ENCODE assay signal across 9 mouse cellular contexts in genomic region chr8:74930731-74931130, GRCm38 (mm10). TPM values are rescaled to one million over a fixed set of nuclear protein-coding genes. Genes with fewer than 3 reads are reported as not detected.
DNase-seq lines count a peak whose midpoint lies in the region; ATAC-seq and TF ChIP-seq lines count a peak whose summit lies in the region.
"Had no signal": no experiment of that assay in that cellular context is flagged by ENCODE, and none has a peak within 500 bp of the region (broad histone marks: within the 10 kb centered on the region; RNA-seq: fewer than 3 reads in every experiment).

No protein-coding gene starts in this region.

- H3K36me3 ChIP-seq in kidney, embryonic 15.5 days, result no peaks in the 10 kb centered on the region
- H3K36me3 ChIP-seq in ES-Bruce4 (ENCODE audit: control insufficient read depth, insufficient read depth, low read length, poor library complexity, severe bottlenecking), result no peaks in the 10 kb centered on the region
- no peaks in the 10 kb centered on the region for H3K36me3 ChIP-seq in embryonic facial prominence, embryonic 14.5 days (ENCODE audit: control insufficient read depth, insufficient read depth, low read length)
- no peaks in the 10 kb centered on the region for H3K36me3 ChIP-seq in neural tube, embryonic 11.5 days (ENCODE audit: control insufficient read depth, insufficient read depth, low read length)

- H3K9ac ChIP-seq in kidney, embryonic 15.5 days, result no peak overlapping the region
- no peak overlapping the region for H3K9ac ChIP-seq in ES-Bruce4 (ENCODE audit: low read depth, poor library complexity, severe bottlenecking)
- H3K9ac ChIP-seq in embryonic facial prominence, embryonic 14.5 days (ENCODE audit: low read depth, low read length), result no peak overlapping the region
- H3K9ac ChIP-seq in neural tube, embryonic 11.5 days (ENCODE audit: low read length), result no peak overlapping the region

- TF ChIP-seq POLR2A in ES-Bruce4 (IDR thresholded peaks at IDR 0.05; ENCODE audit: insufficient read depth, low read length), result no peak

- no peaks in the 10 kb centered on the region for H3K4me1 ChIP-seq in kidney, embryonic 15.5 days
- no peaks in the 10 kb centered on the region for H3K4me1 ChIP-seq in ES-Bruce4 (ENCODE audit: control insufficient read depth, insufficient read depth, low read length)
- H3K4me1 ChIP-seq in embryonic facial prominence, embryonic 14.5 days (ENCODE audit: control insufficient read depth, insufficient read depth, low read length), result no peaks in the 10 kb centered on the region
- H3K4me1 ChIP-seq in neural tube, embryonic 11.5 days (ENCODE audit: control insufficient read depth, insufficient read depth, low read length), result no peaks in the 10 kb centered on the region

- no peak for ATAC-seq in kidney, embryonic 15.5 days (replicated peaks; ENCODE audit: low FRiP score)
- no peak for ATAC-seq in embryonic facial prominence, embryonic 14.5 days (ENCODE audit: low read depth)
- ATAC-seq in neural tube, embryonic 11.5 days (ENCODE audit: insufficient read depth, low FRiP score, low TSS enrichment), result peak; percentile 36; the same call in 1 of the 2 replicates

- H3K27ac ChIP-seq in kidney, embryonic 15.5 days, result no peak overlapping the region
- no peak overlapping the region for H3K27ac ChIP-seq in ES-Bruce4 (ENCODE audit: insufficient read depth, low read length)
- H3K27ac ChIP-seq in embryonic facial prominence, embryonic 14.5 days (replicated peaks; ENCODE audit: low read depth, low read length), result no peak overlapping the region
- H3K27ac ChIP-seq in neural tube, embryonic 11.5 days (ENCODE audit: low read depth, low read length), result no peak overlapping the region
- H3K27ac ChIP-seq: macrophage had no signal

- DNase-seq in kidney, adult 11 months, result peak; percentile 16
- DNase-seq in brain, adult 2 months (ENCODE audit: low read depth, low spot score), result peak; percentile 77
- DNase-seq in embryonic facial prominence, embryonic 14.5 days (ENCODE audit: low spot score), result peak; percentile 51
- DNase-seq in kidney, postnatal 36 days, result peak; percentile 40 to 42
- DNase-seq in neural tube, embryonic 11.5 days (ENCODE audit: low spot score), result peak; percentile 39
- no peak for DNase-seq in right cerebral cortex, postnatal 25 days

- WGBS in kidney, embryonic 15.5 days, result 18% methylated on average over 3 of the region's 3 CpGs
- 20% methylated on average over 3 of the region's 3 CpGs for WGBS in embryonic facial prominence, embryonic 14.5 days
- 24% methylated on average over 3 of the region's 3 CpGs for WGBS in neural tube, embryonic 11.5 days

- no peaks in the 10 kb centered on the region for H3K9me3 ChIP-seq in kidney, embryonic 15.5 days (replicated peaks)
- no peaks in the 10 kb centered on the region for H3K9me3 ChIP-seq in ES-Bruce4 (replicated peaks; ENCODE audit: control insufficient read depth, insufficient read depth, low read length, poor library complexity, severe bottlenecking)
- H3K9me3 ChIP-seq in embryonic facial prominence, embryonic 14.5 days (ENCODE audit: control insufficient read depth, low read length), result no peaks in the 10 kb centered on the region
- H3K9me3 ChIP-seq in neural tube, embryonic 11.5 days (ENCODE audit: control insufficient read depth, low read length), result no peaks in the 10 kb centered on the region

- H3K27me3 ChIP-seq in kidney, embryonic 15.5 days, result no peaks in the 10 kb centered on the region
- H3K27me3 ChIP-seq in ES-Bruce4 (ENCODE audit: control insufficient read depth, insufficient read depth, low read length, poor library complexity, severe bottlenecking), result no peaks in the 10 kb centered on the region
- H3K27me3 ChIP-seq in embryonic facial prominence, embryonic 14.5 days (replicated peaks; ENCODE audit: control insufficient read depth, insufficient read depth, low read length), result no peaks in the 10 kb centered on the region
- no peaks in the 10 kb centered on the region for H3K27me3 ChIP-seq in neural tube, embryonic 11.5 days (ENCODE audit: control insufficient read depth, insufficient read depth, low read length)

- TF ChIP-seq CTCF in ES-Bruce4 (IDR thresholded peaks at IDR 0.05; ENCODE audit: low read depth, low read length), result peak; percentile 71

- no peak overlapping the region for H3K4me2 ChIP-seq in kidney, embryonic 15.5 days
- no peak overlapping the region for H3K4me2 ChIP-seq in embryonic facial prominence, embryonic 14.5 days (ENCODE audit: low read depth, low read length)
- no peak overlapping the region for H3K4me2 ChIP-seq in neural tube, embryonic 11.5 days (ENCODE audit: low read depth)

- no peak overlapping the region for H3K4me3 ChIP-seq in kidney, embryonic 15.5 days (replicated peaks)
- no peak overlapping the region for H3K4me3 ChIP-seq in ES-Bruce4 (ENCODE audit: low read depth, low read length)
- H3K4me3 ChIP-seq in embryonic facial prominence, embryonic 14.5 days (ENCODE audit: low read depth, low read length), result no peak overlapping the region
- H3K4me3 ChIP-seq in neural tube, embryonic 11.5 days (ENCODE audit: low read depth, low read length), result no peak overlapping the region

- no peak for TF ChIP-seq EP300 in ES-Bruce4 (IDR thresholded peaks at IDR 0.05; ENCODE audit: insufficient read depth, low read depth, low read length)

RNA-seq across cellular contexts. Expression of gene Isx, which starts 57.8 kb away (rescaled TPM):
- 0.32 TPM in 1 of 2 replicates, not detected in the other for polyA plus RNA-seq in kidney, embryonic 15.5 days (2015; fragmentation: Nextera tagmentation; extraction: Ambion mirVana)
- polyA plus RNA-seq in ES-Bruce4 (2011; ENCODE audit: insufficient read depth, insufficient read length, low read depth, missing spikeins), result not detected in 2 replicates
- not detected in 2 replicates for polyA plus RNA-seq in embryonic facial prominence, embryonic 14.5 days (2014; fragmentation: Nextera tagmentation; extraction: Ambion mirVana)
- not detected in 2 replicates for polyA plus RNA-seq in neural tube, embryonic 11.5 days (2014; fragmentation: Nextera tagmentation; extraction: Ambion mirVana)
- polyA plus RNA-seq: macrophage had no signal
